Comparison of ENCODE assay signal across 9 mouse cellular contexts in genomic region chr14:118591477-118592403, GRCm38 (mm10).
DNase-seq lines count a peak whose midpoint lies in the region; ATAC-seq and TF ChIP-seq lines count a peak whose summit lies in the region.
"Had no signal": no experiment of that assay in that cellular context is flagged by ENCODE, and none has a peak within 500 bp of the region (broad histone marks: within the 10 kb centered on the region; RNA-seq: fewer than 3 reads in every experiment).

No protein-coding gene starts in this region.

- no peaks in the 10 kb centered on the region for H3K4me1 ChIP-seq in E14TG2a.4 (replicated peaks; ENCODE audit: low read depth, low read length)
- no peaks in the 10 kb centered on the region for H3K4me1 ChIP-seq in heart, postnatal 0 days (ENCODE audit: control insufficient read depth, insufficient read depth)
- no peaks in the 10 kb centered on the region for H3K4me1 ChIP-seq in liver, embryonic 14.5 days (replicated peaks; ENCODE audit: control insufficient read depth in 2 of 2, insufficient read depth in 2 of 2, low read length in 1 of 2)
- peaks cover 15% of the 10 kb centered on the region for H3K4me1 ChIP-seq in neural tube, embryonic 13.5 days (replicated peaks)

- no peak overlapping the region for H3K9ac ChIP-seq in heart, postnatal 0 days (replicated peaks; ENCODE audit: low read depth, low read length)
- H3K9ac ChIP-seq in liver, embryonic 14.5 days (replicated peaks): no peak overlapping the region
- no peak overlapping the region for H3K9ac ChIP-seq in neural tube, embryonic 13.5 days

- 45% methylated on average over 20 of the region's 20 CpGs for WGBS in heart, postnatal 0 days
- WGBS in liver, embryonic 14.5 days (ENCODE audit: insufficient replicate concordance): 47% methylated on average over 20 of the region's 20 CpGs
- WGBS in neural tube, embryonic 13.5 days: 48% methylated on average over 20 of the region's 20 CpGs

- peaks cover 92% of the 10 kb centered on the region for H3K36me3 ChIP-seq in E14TG2a.4 (ENCODE audit: insufficient read depth, low read length)
- no peaks in the 10 kb centered on the region for H3K36me3 ChIP-seq in heart, postnatal 0 days (replicated peaks; ENCODE audit: control insufficient read depth, insufficient read depth, low read length)
- H3K36me3 ChIP-seq in liver, embryonic 14.5 days (replicated peaks; ENCODE audit: control insufficient read depth, insufficient read depth, low read depth): no peaks in the 10 kb centered on the region
- H3K36me3 ChIP-seq in neural tube, embryonic 13.5 days: no peaks in the 10 kb centered on the region

- no peak overlapping the region for H3K27ac ChIP-seq in heart, postnatal 0 days (ENCODE audit: low read depth)
- H3K27ac ChIP-seq in liver, embryonic 14.5 days: no peak overlapping the region
- H3K27ac ChIP-seq in neural tube, embryonic 13.5 days (replicated peaks): no peak overlapping the region

- TF ChIP-seq CTCF in E14TG2a.4 (conservative IDR thresholded peaks at IDR 0.05; ENCODE audit: low read length): peak; percentile 64
- peak; percentile 83 for TF ChIP-seq CTCF in heart, postnatal 0 days (IDR thresholded peaks at IDR 0.05; ENCODE audit: low read depth)
- peak; percentile 79 for TF ChIP-seq CTCF in liver, embryonic 14.5 days (IDR thresholded peaks at IDR 0.05; ENCODE audit: low read depth)

- TF ChIP-seq EP300 in heart, postnatal 0 days (IDR thresholded peaks at IDR 0.05; ENCODE audit: low read depth): no peak
- no peak for TF ChIP-seq EP300 in liver, embryonic 14.5 days (IDR thresholded peaks at IDR 0.05; ENCODE audit: low read depth)

- peak; percentile 82 for ATAC-seq in heart, postnatal 0 days (ENCODE audit: insufficient read depth, low read depth)
- ATAC-seq in liver, embryonic 14.5 days (ENCODE audit: insufficient read depth): no peak
- peak; percentile 83 for ATAC-seq in neural tube, embryonic 13.5 days (ENCODE audit: low read depth)

- no peak overlapping the region for H3K4me2 ChIP-seq in heart, postnatal 0 days (ENCODE audit: low read depth, low read length)
- no peak overlapping the region for H3K4me2 ChIP-seq in liver, embryonic 14.5 days (ENCODE audit: low read depth)
- H3K4me2 ChIP-seq in neural tube, embryonic 13.5 days: no peak overlapping the region

- no peaks in the 10 kb centered on the region for H3K9me3 ChIP-seq in E14TG2a.4 (ENCODE audit: low read length)
- no peaks in the 10 kb centered on the region for H3K9me3 ChIP-seq in heart, postnatal 0 days (replicated peaks; ENCODE audit: control insufficient read depth, low read length)
- no peaks in the 10 kb centered on the region for H3K9me3 ChIP-seq in liver, embryonic 14.5 days (ENCODE audit: control insufficient read depth, low read length)
- H3K9me3 ChIP-seq in neural tube, embryonic 13.5 days: no peaks in the 10 kb centered on the region

- peak; percentile 31 for DNase-seq in c-Kit-positive CD71-negative TER-119-negative erythroid progenitor cells, embryonic 14.5 days (ENCODE audit: low read depth)
- DNase-seq in fibroblast of lung, adult 2 months (ENCODE audit: low read depth): peak; percentile 17
- DNase-seq in heart, postnatal 0 days (ENCODE audit: low spot score): peak; percentile 43
- DNase-seq in kidney, postnatal 25 days: peak; percentile 75 to 83
- DNase-seq in liver, embryonic 14.5 days (ENCODE audit: low read depth in 3 of 3, low spot score in 3 of 3): peak in 1 of 3 experiments; percentile 7
- peak; percentile 40 for DNase-seq in thymus, postnatal 0 days (ENCODE audit: low spot score)

- no peak overlapping the region for H3K4me3 ChIP-seq in E14TG2a.4 (replicated peaks; ENCODE audit: low read length)
- no peak overlapping the region for H3K4me3 ChIP-seq in heart, postnatal 0 days (ENCODE audit: low read depth, low read length)
- no peak overlapping the region for H3K4me3 ChIP-seq in liver, embryonic 14.5 days (ENCODE audit: insufficient read depth in 1 of 2, low read depth in 2 of 2, low read length in 2 of 2)
- no peak overlapping the region for H3K4me3 ChIP-seq in neural tube, embryonic 13.5 days
- H3K4me3 ChIP-seq: erythroblast, embryonic 14.5 days had no signal

- no peaks in the 10 kb centered on the region for H3K27me3 ChIP-seq in E14TG2a.4 (ENCODE audit: insufficient read depth, low read length)
- no peaks in the 10 kb centered on the region for H3K27me3 ChIP-seq in heart, postnatal 0 days (ENCODE audit: control insufficient read depth, insufficient read depth, low read length)
- H3K27me3 ChIP-seq in liver, embryonic 14.5 days (ENCODE audit: control insufficient read depth, insufficient read depth, low read length): no peaks in the 10 kb centered on the region
- peaks cover 6% of the 10 kb centered on the region for H3K27me3 ChIP-seq in neural tube, embryonic 13.5 days
